Mouse (Mus musculus): ENCODE measurements around the gene Sh2d1b1. TPM values are rescaled to one million over a fixed set of nuclear protein-coding genes. Genes with fewer than 3 reads are reported as not detected.
A peak's percentile ranks its signal among the peaks of the same experiment; 100 is the strongest.

Sh2d1b1 gene
- polyA plus RNA-seq, 1 experiment from 2014 or later = 0.25 TPM

GRCm38 (mm10) chr1:170292239-170292951, 15.3 kb downstream of the Sh2d1b1 start:
- no peaks in the 10 kb centered on the region for H3K9me3 ChIP-seq (replicated peaks; ENCODE audit: control insufficient read depth, low read length)
- no peak overlapping the region for H3K4me3 ChIP-seq (ENCODE audit: low read depth, low read length)
- 42% methylated on average over 9 of the region's 9 CpGs for WGBS (ENCODE audit: insufficient replicate concordance)
- H3K27ac ChIP-seq (ENCODE audit: low read length) = no peak overlapping the region
- H3K4me1 ChIP-seq (ENCODE audit: control insufficient read depth, low read depth, low read length) = no peaks in the 10 kb centered on the region
- H3K27me3 ChIP-seq (ENCODE audit: control insufficient read depth, insufficient read depth, low read depth, low read length) = no peaks in the 10 kb centered on the region
- no peak overlapping the region for H3K9ac ChIP-seq (ENCODE audit: low read depth, low read length)
- no peak overlapping the region for H3K4me2 ChIP-seq (ENCODE audit: low read depth, low read length)
- ATAC-seq (ENCODE audit: low read depth) = no peak
- no peaks in the 10 kb centered on the region for H3K36me3 ChIP-seq (ENCODE audit: control insufficient read depth, insufficient read depth)

- H3K27me3 ChIP-seq (ENCODE audit: control insufficient read depth, insufficient read depth, low read depth, low read length) = no peaks in the 10 kb centered on the region
- ATAC-seq (ENCODE audit: low read depth) = no peak
- no peak overlapping the region for H3K9ac ChIP-seq (ENCODE audit: low read depth, low read length)
- no peaks in the 10 kb centered on the region for H3K9me3 ChIP-seq (replicated peaks; ENCODE audit: control insufficient read depth, low read length)
- H3K27ac ChIP-seq (ENCODE audit: low read length) = no peak overlapping the region
- no peak overlapping the region for H3K4me2 ChIP-seq (ENCODE audit: low read depth, low read length)
- H3K36me3 ChIP-seq (ENCODE audit: control insufficient read depth, insufficient read depth) = no peaks in the 10 kb centered on the region
- no peak overlapping the region for H3K4me3 ChIP-seq (ENCODE audit: low read depth, low read length)
- 59% methylated on average over 5 of the region's 5 CpGs for WGBS (ENCODE audit: insufficient replicate concordance)
- no peaks in the 10 kb centered on the region for H3K4me1 ChIP-seq (ENCODE audit: control insufficient read depth, low read depth, low read length)
Observed at GRCm38 (mm10) chr1:170293257-170293656, 16.1 kb downstream of the Sh2d1b1 start.

- Histone ChIP-seq H3K27ac (ENCODE audit: low read length) (no peak overlapping the region), H3K4me3 (ENCODE audit: low read depth, low read length) (no peak overlapping the region), H3K27me3 (ENCODE audit: control insufficient read depth, insufficient read depth, low read depth, low read length) (no peaks in the 10 kb centered on the region), H3K36me3 (ENCODE audit: control insufficient read depth, insufficient read depth) (no peaks in the 10 kb centered on the region), H3K9ac (ENCODE audit: low read depth, low read length) (no peak overlapping the region), H3K4me2 (ENCODE audit: low read depth, low read length) (no peak overlapping the region), H3K4me1 (ENCODE audit: control insufficient read depth, low read depth, low read length) (no peaks in the 10 kb centered on the region), H3K9me3 (replicated peaks; ENCODE audit: control insufficient read depth, low read length) (no peaks in the 10 kb centered on the region)
- ATAC-seq (ENCODE audit: low read depth) = no peak
- whole genome bisulfite sequencing (ENCODE audit: insufficient replicate concordance) = 68% methylated on average over 15 of the region's 15 CpGs
Observed at GRCm38 (mm10) chr1:170294786-170295570, 17.9 kb downstream of the Sh2d1b1 start.

- Histone ChIP-seq H3K27ac (ENCODE audit: low read length) (no peak overlapping the region), H3K9ac (ENCODE audit: low read depth, low read length) (no peak overlapping the region), H3K4me3 (ENCODE audit: low read depth, low read length) (no peak overlapping the region), H3K4me1 (ENCODE audit: control insufficient read depth, low read depth, low read length) (no peaks in the 10 kb centered on the region), H3K9me3 (replicated peaks; ENCODE audit: control insufficient read depth, low read length) (no peaks in the 10 kb centered on the region), H3K27me3 (ENCODE audit: control insufficient read depth, insufficient read depth, low read depth, low read length) (no peaks in the 10 kb centered on the region), H3K36me3 (ENCODE audit: control insufficient read depth, insufficient read depth) (no peaks in the 10 kb centered on the region), H3K4me2 (ENCODE audit: low read depth, low read length) (no peak overlapping the region)
- ATAC-seq (ENCODE audit: low read depth) = no peak
- WGBS (ENCODE audit: insufficient replicate concordance) = 46% methylated on average over 4 of the region's 4 CpGs
Observed at GRCm38 (mm10) chr1:170299496-170299895, 22.4 kb downstream of the Sh2d1b1 start.

GRCm38 (mm10) chr1:170301686-170302085, 24.6 kb downstream of the Sh2d1b1 start:
- ATAC-seq (ENCODE audit: low read depth) = no peak
- Histone ChIP-seq H3K4me3 (ENCODE audit: low read depth, low read length) (no peak overlapping the region), H3K4me1 (ENCODE audit: control insufficient read depth, low read depth, low read length) (no peaks in the 10 kb centered on the region), H3K4me2 (ENCODE audit: low read depth, low read length) (no peak overlapping the region), H3K36me3 (ENCODE audit: control insufficient read depth, insufficient read depth) (no peaks in the 10 kb centered on the region; the same call in 1 of the 2 replicates), H3K27me3 (ENCODE audit: control insufficient read depth, insufficient read depth, low read depth, low read length) (no peaks in the 10 kb centered on the region), H3K9ac (ENCODE audit: low read depth, low read length) (no peak overlapping the region), H3K9me3 (replicated peaks; ENCODE audit: control insufficient read depth, low read length) (no peaks in the 10 kb centered on the region), H3K27ac (ENCODE audit: low read length) (no peak overlapping the region)
- 82% methylated on average over 9 of the region's 9 CpGs for WGBS (ENCODE audit: insufficient replicate concordance)

- WGBS (ENCODE audit: insufficient replicate concordance) = 59% methylated on average over 6 of the region's 6 CpGs
Observed at GRCm38 (mm10) chr1:170302456-170302855, 25.3 kb downstream of the Sh2d1b1 start.

GRCm38 (mm10) chr1:170303103-170303502, 26.0 kb downstream of the Sh2d1b1 start:
- Histone ChIP-seq H3K4me2 (ENCODE audit: low read depth, low read length) (no peak overlapping the region), H3K9ac (ENCODE audit: low read depth, low read length) (no peak overlapping the region), H3K27me3 (ENCODE audit: control insufficient read depth, insufficient read depth, low read depth, low read length) (no peaks in the 10 kb centered on the region), H3K4me1 (ENCODE audit: control insufficient read depth, low read depth, low read length) (no peaks in the 10 kb centered on the region), H3K36me3 (ENCODE audit: control insufficient read depth, insufficient read depth) (no peaks in the 10 kb centered on the region; the same call in 1 of the 2 replicates), H3K4me3 (ENCODE audit: low read depth, low read length) (no peak overlapping the region), H3K9me3 (replicated peaks; ENCODE audit: control insufficient read depth, low read length) (no peaks in the 10 kb centered on the region), H3K27ac (ENCODE audit: low read length) (no peak overlapping the region)
- ATAC-seq (ENCODE audit: low read depth) = peak; percentile 30
- 67% methylated on average over 6 of the region's 6 CpGs for WGBS (ENCODE audit: insufficient replicate concordance)

More at GRCm38 (mm10) chr1:170302456-170302855, 25.3 kb downstream of the Sh2d1b1 start:
- Histone ChIP-seq H3K27ac (ENCODE audit: low read length) (no peak overlapping the region), H3K36me3 (ENCODE audit: control insufficient read depth, insufficient read depth) (no peaks in the 10 kb centered on the region; the same call in 1 of the 2 replicates), H3K4me2 (ENCODE audit: low read depth, low read length) (no peak overlapping the region), H3K27me3 (ENCODE audit: control insufficient read depth, insufficient read depth, low read depth, low read length) (no peaks in the 10 kb centered on the region), H3K4me3 (ENCODE audit: low read depth, low read length) (no peak overlapping the region), H3K9me3 (replicated peaks; ENCODE audit: control insufficient read depth, low read length) (no peaks in the 10 kb centered on the region), H3K4me1 (ENCODE audit: control insufficient read depth, low read depth, low read length) (no peaks in the 10 kb centered on the region), H3K9ac (ENCODE audit: low read depth, low read length) (no peak overlapping the region)
- no peak for ATAC-seq (ENCODE audit: low read depth)

GRCm38 (mm10) chr1:170305002-170305401, 27.9 kb downstream of the Sh2d1b1 start:
- Histone ChIP-seq H3K9me3 (replicated peaks; ENCODE audit: control insufficient read depth, low read length) (no peaks in the 10 kb centered on the region), H3K9ac (ENCODE audit: low read depth, low read length) (no peak overlapping the region), H3K4me1 (ENCODE audit: control insufficient read depth, low read depth, low read length) (no peaks in the 10 kb centered on the region), H3K4me3 (ENCODE audit: low read depth, low read length) (no peak overlapping the region), H3K36me3 (ENCODE audit: control insufficient read depth, insufficient read depth) (no peaks in the 10 kb centered on the region; the same call in 1 of the 2 replicates), H3K27ac (ENCODE audit: low read length) (no peak overlapping the region), H3K27me3 (ENCODE audit: control insufficient read depth, insufficient read depth, low read depth, low read length) (no peaks in the 10 kb centered on the region), H3K4me2 (ENCODE audit: low read depth, low read length) (no peak overlapping the region)
- ATAC-seq (ENCODE audit: low read depth) = no peak
- WGBS (ENCODE audit: insufficient replicate concordance) = 53% methylated on average over 10 of the region's 10 CpGs

- no peak within 1 kb of the TSS for H3K4me2 ChIP-seq (ENCODE audit: low read depth, low read length)
- H3K27ac ChIP-seq (ENCODE audit: low read length) = no peak within 1 kb of the TSS
- no peaks in the 10 kb centered on the region; the same call in 1 of the 2 replicates for H3K36me3 ChIP-seq (ENCODE audit: control insufficient read depth, insufficient read depth)
- 77% methylated on average over 4 of the region's 4 CpGs for WGBS (ENCODE audit: insufficient replicate concordance)
- no peak for ATAC-seq (ENCODE audit: low read depth)
- no peaks in the 10 kb centered on the region for H3K9me3 ChIP-seq (replicated peaks; ENCODE audit: control insufficient read depth, low read length)
- H3K9ac ChIP-seq (ENCODE audit: low read depth, low read length) = no peak within 1 kb of the TSS
- no peaks in the 10 kb centered on the region for H3K27me3 ChIP-seq (ENCODE audit: control insufficient read depth, insufficient read depth, low read depth, low read length)
- no peak within 1 kb of the TSS for H3K4me3 ChIP-seq (ENCODE audit: low read depth, low read length)
- H3K4me1 ChIP-seq (ENCODE audit: control insufficient read depth, low read depth, low read length) = no peaks in the 10 kb centered on the region
Observed at GRCm38 (mm10) chr1:170306232-170306631, 29.1 kb downstream of the Sh2d1b1 start, which contains the start of gene Gm7694. Gene Gm7694 (minus strand): TSS chr1:170306332.

Data from liver, embryonic 16.5 days (tissue).